Mouse (Mus musculus): ENCODE measurements around the gene Hepacam2. TPM values are rescaled to one million over a fixed set of nuclear protein-coding genes. Genes with fewer than 3 reads are reported as not detected.
"Not testable (repeated sequence)": the region's sequence is repeated elsewhere in the genome, so short reads cannot be mapped to it uniquely, and the experiment has no call there.

Hepacam2 gene
- total and polyA plus RNA-seq, 3 experiments = 0.27 to 0.55 (median 0.31) TPM

- DNase-seq = no peak
Observed at GRCm38 (mm10) chr6:3463594-3463993, 34.5 kb downstream of the Hepacam2 start.

DNA sequence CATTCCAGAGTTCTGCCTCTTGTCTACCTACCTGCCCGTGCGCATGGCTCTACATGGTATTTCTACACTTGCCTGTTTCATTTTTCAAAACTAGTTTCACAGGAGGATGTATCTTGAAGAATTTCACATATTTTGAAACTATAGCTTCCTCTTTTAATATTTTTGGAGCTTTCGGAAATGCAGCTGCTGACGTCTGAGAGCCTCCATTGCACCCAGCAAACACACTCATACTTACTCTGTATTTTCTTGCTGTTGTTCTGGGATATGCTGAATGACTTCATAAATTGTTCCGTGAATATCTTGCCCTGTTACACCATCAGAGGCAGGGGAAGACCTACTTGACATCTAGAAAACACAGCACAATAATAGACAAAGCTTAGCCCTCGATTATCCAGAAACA is 35.1 kb downstream of the Hepacam2 start:
- DNase-seq = no peak

DNA sequence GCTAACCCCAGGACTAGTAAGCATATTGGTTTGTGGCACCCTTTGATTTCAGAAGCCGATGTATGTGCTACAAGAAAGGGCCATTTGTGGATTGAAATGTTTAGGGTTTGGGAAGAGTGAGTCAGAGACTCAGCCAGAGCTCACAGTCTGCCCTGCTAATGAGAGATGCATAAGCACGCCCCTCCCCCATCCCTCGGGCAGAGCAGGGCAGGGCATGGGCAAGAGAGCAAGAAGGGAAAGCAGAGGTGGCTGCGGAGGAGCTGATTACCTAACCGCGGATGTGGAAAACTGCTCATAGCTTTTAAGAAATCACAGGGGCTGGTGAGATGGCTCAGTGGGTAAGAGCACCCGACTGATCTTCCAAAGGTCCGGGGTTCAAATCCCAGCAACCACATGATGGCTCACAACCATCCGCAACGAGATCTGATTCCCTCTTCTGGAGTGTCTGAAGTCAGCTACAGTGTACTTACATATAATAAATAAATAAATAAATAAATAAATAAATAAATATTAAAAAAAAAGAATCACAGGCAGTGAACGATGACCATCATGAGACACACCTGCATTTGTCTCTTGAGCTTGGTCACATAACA is 42.1 kb downstream of the Hepacam2 start:
- no peak for DNase-seq

DNA sequence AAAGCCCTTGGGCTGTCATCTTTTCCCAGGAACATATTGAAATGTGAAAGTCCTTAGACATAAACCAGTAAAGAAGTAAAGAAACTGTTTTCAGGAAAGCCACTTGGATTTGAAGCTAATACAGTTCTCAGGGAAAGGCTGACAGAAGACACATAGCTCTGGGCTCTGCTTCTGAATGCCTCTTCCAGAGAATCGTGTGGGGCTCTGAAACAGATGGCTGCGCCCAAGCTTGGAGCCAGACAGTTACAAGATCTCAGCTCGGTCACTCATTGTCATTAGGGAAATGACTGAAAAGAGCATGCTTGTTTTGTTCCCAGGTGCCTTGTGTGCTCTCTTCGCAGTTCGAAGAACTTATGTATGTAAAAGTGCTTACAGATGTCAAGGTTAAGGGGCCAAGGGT is 43.7 kb downstream of the Hepacam2 start:
- DNase-seq = no peak

DNA sequence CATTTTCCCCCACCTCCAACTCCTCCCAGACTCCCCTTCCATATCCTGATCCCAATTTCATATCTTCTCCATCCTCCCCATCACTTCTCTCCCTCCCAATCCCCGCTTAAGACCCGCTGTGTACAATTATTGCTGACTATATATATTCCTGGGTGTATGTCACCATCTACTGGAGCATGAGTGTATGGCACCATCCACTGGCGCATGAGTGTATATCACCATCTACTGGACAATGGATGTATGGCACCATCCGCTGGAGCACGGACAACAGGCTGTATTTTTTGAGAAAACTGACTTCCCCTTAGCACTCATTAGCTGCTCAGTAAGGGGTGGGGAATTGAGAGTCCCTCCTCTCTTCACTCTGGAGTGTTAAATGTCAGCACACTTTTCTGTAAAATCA is 50.7 kb downstream of the Hepacam2 start:
- peak; percentile 51 for DNase-seq

DNA sequence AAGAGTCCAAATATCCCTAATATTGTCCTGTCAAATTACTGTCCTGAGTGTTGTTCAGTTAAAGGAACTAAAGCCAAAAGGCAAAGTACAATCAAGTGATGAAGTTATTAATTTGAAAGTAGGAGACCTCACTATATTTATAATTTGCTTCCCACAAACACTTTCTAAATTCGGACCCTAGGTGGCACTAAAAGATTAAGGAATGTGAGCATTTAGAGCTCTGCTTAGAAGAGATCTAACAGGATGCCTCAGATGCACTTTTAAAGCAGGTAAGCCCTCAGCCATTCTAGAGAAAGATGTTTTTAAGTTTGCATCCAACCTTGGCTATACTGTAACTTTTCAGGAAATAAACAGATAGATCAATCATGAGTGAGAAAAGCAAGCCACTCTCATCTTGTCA is 54.2 kb downstream of the Hepacam2 start:
- no peak for DNase-seq

- no peak for DNase-seq
Observed at GRCm38 (mm10) chr6:3436087-3436486, 62.0 kb downstream of the Hepacam2 start.

DNA sequence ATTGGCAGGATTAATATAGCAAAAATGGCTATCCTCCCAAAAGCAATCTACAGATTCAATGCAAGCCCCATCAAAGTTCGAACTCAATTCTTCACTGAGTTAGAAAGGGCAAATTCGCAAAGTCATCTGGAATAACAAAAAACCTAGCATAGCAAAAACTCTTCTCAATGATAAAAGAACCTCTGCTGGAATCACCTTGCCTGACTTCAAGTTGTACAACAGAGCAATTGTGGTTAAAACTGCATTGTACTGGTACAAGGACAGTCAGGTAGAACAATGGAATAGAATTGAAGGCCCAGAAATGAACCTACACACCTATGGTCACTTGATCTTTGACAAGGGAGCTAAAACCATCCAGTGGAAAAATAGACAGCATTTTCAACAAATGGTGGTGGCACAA is 67.1 kb downstream of the Hepacam2 start:
- DNase-seq = not testable (repeated sequence)

DNA sequence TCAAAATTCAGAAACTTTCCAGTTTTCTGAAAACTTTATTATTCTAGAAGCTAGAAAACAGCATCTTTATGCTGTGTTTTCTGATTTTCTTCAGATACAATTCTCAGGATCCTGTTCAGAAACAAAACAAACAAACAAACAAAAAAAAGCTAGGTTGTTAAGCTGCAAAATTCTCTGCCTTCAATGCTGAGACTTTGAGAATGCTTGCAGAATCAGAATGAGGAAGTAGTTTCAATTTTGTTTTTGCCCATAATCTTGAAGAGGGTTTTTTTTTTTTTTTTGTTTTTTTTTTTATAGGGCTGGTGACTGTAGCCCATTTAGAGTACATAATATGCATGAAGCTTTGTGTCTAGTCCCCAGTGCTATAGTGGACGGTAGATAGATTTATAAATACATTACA is 71.1 kb downstream of the Hepacam2 start:
- DNase-seq = no peak

- DNase-seq = not testable (repeated sequence)
Observed at GRCm38 (mm10) chr6:3425333-3425732, 72.8 kb downstream of the Hepacam2 start.

DNA sequence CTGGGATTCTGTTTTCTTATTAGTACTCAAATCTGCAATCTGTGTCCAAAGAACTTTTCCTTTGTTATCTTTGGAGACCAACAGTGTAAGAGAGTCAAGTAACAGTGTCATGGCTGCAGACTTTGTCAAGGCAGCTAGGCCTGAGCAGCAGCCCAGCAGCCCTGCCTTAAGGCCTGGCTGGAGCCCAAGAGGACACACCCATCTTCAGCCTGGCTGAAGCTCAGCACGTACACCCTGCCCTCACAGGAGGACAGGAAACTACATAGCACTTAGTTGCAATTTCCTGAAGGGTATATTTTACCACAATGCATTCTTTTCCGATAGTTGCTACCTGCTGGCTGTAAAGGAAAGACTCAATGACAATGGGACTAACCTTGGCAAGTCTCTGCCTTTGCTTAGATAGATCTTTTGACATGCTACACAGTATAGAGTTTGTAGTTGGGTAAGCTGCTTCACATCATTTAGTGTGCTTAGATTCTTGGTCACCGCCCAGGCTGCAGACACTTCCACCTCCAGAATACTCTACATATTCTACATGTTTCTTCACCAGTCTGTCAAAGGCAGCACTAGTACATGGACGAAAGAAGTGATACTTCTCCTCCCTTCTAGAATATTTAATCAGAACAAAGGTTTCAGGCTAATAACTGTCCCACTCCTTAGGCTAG is 73.4 kb downstream of the Hepacam2 start:
- peak; percentile 39 for DNase-seq

Other genes starting within 250 kb of the Hepacam2 start
- 1 to 10 TPM; 8.4 to 8.9 TPM for gene Samd9l, start 98.7 kb downstream of the Hepacam2 start, total RNA-seq (2021)
- gene Samd9l, start 98.7 kb downstream of the Hepacam2 start, polyA plus RNA-seq (2012; rRNA removed) = 0.04 and 0.17 TPM in 2 replicates
- gene Vps50, start 84 bp upstream of the Hepacam2 start, total RNA-seq (2021) = 10 to 100 TPM; 17.7 to 24.2 TPM
- 0.66 and 0.98 TPM in 2 replicates for gene Vps50, start 84 bp upstream of the Hepacam2 start, polyA plus RNA-seq (2012; rRNA removed)